Mouse (Mus musculus) layer of hippocampus, postnatal 25 days (tissue): ENCODE measurements around the gene Gm21904. TPM values are rescaled to one million over a fixed set of nuclear protein-coding genes. Genes with fewer than 3 reads are reported as not detected.
"Not testable (repeated sequence)": the region's sequence is repeated elsewhere in the genome, so short reads cannot be mapped to it uniquely, and the experiment has no call there.

Experiments
- DNase-seq, 2 experiments: peaks; one replicate each; pipeline ENCODE4 v3.0.0; 2022; ENCODE audit warnings: mixed read lengths in 2 of 2, low spot score in 1 of 2; ENCODE audit errors: extremely low spot score in 1 of 2
- total RNA-seq, 2 experiments: library from RNA; stranded (reverse); gene quantifications; 2 replicates each; pipeline ENCODE4 v1.2.3; 2021

The Gm21904 gene
- not detected for total RNA-seq

DNA sequence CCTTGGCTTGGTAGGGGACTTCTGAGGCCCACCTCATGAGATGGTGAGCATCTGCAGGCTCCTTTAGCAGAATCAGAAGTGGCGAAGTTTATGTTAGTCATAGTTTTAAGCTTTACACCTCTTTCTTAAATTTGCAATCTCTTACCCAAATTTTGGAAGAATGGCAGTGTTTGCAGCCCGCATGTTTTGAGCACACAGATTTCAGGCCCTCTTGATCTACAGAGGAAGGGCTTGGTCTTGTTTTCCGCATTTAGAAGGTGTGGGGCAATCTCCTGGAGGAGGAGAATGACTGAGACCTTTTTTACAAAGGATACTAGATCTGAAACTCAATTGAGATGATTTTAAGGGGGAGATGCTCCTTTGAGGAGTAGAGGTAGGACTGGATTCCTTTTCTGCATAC, at the start of gene Gm21904:
Gene Gm21904 (minus strand): TSS at position 101 of the 400 bp plus-strand sequence.
- not testable (repeated sequence) for DNase-seq

DNA sequence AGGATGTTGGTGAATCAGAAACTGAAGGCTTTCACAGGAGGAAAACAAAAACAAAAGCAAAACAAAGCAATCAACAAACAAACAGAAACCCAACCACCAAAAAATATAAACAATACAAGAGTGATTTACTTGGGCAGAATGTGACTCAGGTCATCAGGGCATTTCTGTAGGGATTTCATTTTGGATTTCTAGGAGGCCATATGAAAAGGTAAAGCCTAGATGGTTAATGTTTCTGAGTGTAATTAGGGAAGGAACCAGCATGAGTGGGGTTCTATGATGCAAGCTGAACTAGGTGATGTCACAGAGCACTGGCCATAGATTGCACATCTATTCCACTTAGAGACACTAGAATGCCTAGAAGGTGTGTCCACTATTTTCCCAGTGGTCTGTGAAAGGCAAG, 28.4 kb upstream of the Gm21904 start, which contains the start of the genes Gm20772 and Gm20831:
Gene Gm20772 (plus strand): TSS at position 301 of the 400 bp plus-strand sequence.
Gene Gm20831 (plus strand): TSS at position 301 of the 400 bp plus-strand sequence.
- DNase-seq: not testable (repeated sequence)

Other genes with a start within 250 kb of the Gm21904 start
- not detected for gene Gm20772, start 28.5 kb upstream of the Gm21904 start, total RNA-seq
- not detected for gene Gm20831, start 28.5 kb upstream of the Gm21904 start, total RNA-seq
- not detected for gene Srsy, start 91.1 kb upstream of the Gm21904 start, total RNA-seq
- gene Gm21764, start 215.5 kb upstream of the Gm21904 start, total RNA-seq: not detected
- gene Ssty1, start 242.8 kb upstream of the Gm21904 start, total RNA-seq: not detected